Mouse (Mus musculus) A20 (cell line): ENCODE measurements at regions not wholly inside any gene's neighbourhood (a gene's known extent, or its start where the extent isn't known, plus 50 kb on each side); places are given as distances from the start of the nearest gene placed in this dataset.

ENCODE experiments used
- DNase-seq: peaks from one replicate; pipeline ENCODE4 v3.0.0-alpha.2; 2011; ENCODE audit warnings: low read depth, low spot score

DNA sequence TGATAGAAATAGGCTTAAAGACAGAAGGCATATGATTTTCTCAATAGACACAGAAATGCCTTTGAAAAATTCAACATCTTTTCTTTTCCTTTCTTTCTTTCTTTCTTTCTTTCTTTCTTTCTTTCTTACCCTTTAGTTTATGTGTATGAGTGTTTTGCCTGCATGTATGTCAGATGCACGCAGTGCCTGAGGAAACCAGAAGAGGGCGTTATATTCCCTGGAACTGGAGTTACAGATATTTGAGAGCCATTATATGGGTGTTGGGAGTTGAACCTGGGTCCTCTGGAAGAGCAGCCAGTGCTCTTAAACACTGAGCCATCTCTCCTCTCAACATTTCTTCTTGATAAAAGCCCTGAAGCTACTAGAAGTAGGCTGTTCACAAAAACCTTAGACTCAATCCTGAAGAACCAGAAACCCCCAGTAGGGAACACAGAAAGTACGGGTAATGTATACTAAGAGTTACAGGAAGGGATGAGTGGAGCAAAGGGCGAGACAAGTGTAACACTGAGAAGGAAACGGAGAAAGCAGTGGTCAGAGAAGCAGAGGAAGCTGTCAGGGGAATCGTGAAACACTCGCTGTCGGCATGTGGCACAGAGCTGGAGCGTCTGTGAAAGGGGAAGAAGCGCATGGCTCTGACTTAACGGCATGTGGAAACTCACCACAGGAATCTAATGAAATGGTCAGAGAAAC, 2253.4 kb downstream of the 4930444P10Rik start:
- DNase-seq = no peak

DNA sequence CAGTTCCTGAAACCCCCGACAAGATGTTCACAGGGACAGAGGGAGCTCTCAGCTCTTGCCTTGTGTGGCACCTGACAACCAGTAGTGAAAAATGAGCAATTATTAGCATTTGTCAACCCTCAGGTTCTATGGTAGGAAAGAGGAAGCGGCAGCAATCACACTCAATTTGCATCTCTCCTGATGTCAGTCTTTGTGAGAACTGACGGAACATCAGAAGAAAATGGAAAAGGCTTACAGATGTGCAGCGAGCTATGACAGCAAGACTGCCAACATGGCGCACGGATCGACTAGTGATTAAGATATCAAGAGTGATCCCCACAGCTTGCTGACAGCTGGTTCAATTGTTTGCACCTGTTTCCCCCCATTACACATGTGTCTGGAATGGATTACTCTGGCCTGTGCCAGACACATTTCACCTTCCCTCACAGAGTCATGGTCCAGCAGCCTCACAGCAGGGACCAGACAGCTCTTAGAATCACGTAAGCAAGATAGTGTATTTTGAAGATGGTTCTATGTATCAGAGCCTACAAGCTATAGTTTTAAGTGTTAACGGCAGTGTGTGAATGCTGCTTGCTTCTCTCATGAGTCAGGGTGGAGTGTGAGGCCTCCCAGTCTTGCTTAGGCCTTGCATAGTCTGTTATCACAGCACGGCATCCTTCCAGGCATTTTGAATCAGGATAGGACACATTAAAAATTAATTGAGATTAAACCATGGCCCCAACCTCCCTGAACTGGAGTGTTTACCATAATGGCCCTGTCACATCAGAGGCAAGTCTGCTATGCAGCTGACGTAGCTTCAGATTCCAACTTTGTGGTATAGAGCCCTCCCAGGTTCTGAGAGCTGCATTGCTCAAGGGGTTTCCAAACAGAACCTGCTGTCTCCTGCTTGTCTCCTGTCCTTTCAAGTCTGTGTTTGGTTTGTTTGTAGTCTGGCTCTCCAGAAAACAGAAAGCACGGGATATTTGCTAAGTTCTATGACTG, 2258.0 kb downstream of the 4930444P10Rik start:
- no peak for DNase-seq

DNA sequence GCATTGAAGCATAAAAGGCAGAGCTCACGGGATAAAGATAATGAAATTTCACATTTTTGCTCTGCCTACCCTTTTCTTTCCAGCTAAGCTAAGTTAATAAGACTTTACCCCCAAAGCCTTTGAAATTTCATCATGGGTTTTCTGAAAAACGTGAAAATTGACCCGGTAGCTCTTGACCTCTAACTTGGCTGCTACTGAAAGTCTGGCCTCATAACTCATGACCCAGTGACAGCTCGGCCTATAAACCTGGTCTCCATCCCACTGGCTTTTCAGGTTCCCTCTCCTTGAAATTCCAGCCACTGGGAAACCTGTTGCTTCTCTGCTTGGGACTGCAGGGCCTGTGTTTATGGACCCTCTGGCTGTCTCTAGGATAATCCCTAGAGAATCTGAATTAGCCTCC, 2285.3 kb downstream of the 4930444P10Rik start:
- DNase-seq = no peak

DNA sequence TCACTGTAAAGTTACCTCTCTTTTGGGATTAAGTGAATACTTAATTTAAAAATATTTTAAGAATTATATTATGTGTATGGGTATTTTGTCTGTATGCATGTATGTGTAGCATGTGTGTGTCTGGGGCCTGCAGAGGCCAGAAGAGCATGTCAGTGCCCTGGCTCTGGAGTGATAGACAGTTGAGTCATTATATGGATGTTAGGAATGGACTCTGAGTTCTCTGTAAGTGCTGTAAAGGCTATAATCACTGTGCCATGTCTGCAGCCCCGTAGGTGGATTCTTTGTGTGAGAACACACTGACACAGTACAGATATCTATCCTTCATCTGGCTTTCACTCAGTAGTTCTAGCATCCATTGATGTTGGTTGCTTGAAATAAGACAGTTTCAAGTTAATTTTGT, 2292.7 kb downstream of the 4930444P10Rik start:
- no peak for DNase-seq

DNA sequence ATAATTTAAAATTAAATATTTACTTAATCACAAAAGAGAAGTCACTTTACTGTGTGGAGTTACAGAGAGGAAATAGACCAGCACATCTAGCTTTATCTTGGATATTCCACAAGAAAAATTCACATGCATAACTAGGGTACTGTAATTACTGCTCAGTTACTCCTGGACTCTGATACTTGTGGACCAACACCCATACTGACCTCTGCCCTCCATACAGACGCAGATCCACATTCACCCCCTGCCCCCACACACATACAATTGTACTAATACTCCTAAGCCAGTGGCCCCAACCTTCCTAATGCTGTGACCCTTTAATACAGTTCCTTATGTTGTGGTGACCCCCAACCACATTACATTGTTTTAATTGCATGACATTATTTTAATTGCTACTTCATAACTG, 2294.3 kb downstream of the 4930444P10Rik start:
- no peak for DNase-seq

DNA sequence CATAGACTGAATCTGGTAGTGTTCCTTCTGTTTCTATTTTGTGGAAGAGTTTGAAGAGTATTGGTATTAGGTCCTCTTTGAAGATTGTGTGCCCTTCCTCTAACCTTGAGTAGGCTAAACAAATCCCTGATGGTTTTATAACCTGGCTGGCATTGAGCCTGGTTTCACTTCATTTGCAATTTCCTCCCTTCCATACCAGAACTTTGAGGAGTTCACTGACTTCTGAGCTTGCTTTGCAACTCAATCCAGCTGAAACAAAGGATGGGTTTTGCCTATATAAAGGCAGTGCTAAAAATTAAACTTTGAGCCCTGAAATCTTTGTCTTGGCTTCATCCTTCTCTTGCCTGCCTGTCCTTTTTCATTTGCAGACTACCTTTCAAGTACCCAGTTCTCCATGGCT, 2297.9 kb downstream of the 4930444P10Rik start:
- no peak for DNase-seq

DNA sequence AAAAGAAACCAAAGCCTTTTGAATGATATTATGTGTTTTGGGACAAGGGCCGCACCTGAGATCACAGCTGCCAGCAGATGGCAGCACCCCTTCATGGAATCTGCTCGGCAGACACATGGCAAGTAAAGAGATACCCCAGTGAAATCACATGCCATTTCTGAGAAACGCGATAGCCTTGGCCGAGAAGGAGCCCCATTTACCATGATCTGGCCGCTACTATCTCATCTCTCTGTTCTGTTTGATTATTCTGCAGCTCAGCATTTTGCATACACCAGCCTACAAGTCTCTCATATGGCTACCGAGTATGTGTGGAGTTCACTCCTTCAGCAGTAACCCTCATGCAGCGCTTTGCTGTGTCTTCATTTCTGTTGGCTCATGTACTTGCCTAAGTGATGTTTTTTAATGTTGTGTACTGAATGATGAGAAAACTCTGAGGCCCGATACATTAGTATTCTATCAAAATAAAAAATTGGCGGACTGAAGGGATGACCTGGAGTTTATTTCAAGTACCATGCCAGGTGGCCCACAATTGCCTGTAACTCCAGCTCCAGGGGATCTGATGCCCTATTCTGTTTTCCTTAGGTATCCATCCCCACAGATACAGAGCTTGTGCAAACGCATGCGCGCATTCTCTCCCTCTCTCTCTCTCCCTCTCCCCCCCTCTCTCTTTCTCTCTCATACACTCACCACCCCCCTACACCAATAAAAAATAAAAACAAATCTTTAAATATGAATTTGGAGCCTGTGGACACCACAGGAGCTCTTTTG, 2303.6 kb downstream of the 4930444P10Rik start:
- DNase-seq = peak; percentile 80

DNA sequence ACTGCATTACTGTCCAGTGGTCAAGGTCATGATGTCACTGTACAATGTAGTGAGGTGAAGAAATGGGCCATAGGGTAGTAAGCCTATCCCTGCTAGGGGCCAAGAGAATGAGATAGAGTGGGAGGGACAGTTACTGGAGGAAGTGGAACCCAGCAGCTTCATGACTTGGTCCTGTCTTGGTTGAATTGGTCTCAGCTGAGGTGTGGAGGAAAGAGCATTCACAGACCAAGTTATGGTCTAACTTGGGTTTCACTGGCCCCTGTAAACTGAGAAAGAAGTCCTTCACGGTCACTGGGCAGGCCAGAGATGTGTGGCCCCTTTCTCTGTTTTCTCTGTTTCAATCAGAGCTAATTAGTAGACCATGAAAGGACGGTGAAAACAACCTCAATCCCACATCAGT, 2306.1 kb downstream of the 4930444P10Rik start:
- DNase-seq = no peak

DNA sequence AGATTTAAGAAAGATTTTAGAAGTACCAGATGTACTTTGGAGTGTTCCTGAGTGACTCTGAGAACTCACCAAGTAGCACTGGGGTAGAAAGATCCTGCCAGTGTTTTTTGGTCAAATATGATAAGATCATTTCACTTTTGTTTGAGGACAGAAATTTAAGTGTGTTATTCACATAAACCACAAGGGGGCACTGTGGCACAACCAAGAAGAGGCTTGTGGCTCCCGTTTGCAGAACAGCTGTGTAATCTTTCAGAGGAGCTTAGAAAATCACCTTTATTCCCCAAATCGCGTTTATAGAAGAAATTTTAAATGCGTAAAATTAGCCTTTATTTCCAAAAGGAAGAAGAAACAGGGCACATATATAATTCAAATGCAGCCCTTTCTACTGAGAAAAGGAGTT, 2308.7 kb downstream of the 4930444P10Rik start:
- peak; percentile 68 for DNase-seq

DNA sequence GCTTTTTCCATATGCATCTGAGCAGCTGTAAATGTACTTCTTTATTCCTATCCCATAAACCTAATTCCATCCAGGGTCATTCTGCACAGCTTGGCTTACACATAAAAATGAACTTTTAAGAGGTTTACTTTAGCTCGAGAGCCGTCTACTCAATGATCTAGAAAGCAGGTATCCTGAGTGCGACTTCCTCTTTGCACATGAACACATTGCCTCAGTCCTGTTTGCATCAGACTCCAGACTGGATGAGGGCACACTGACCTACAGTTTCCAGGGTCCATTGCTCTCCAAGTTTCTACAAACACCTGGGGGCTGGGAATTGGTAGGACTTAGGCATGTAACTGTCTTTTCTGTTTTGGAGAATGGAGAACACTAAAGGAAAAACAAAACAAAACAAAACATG, 2310.5 kb downstream of the 4930444P10Rik start:
- no peak for DNase-seq

DNA sequence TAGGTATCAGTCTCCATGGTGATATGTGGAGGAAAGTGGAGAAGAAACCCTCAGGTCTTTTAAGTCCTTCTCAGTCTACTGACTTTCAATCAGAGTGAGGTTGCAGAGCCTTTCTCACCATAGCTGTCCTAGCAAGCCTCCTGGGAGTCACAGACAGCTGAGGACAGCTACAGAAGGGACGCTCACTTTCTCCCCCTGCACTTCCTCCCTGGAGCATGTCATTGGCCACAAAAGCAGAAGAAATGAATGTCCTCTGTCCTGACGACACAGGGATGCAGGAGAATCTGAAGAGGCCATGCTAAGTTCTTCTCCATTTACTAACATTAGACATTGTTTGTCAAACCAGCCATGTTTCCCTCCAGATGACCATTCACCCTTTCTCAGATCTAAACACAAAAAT, 2321.0 kb downstream of the 4930444P10Rik start:
- no peak for DNase-seq

DNA sequence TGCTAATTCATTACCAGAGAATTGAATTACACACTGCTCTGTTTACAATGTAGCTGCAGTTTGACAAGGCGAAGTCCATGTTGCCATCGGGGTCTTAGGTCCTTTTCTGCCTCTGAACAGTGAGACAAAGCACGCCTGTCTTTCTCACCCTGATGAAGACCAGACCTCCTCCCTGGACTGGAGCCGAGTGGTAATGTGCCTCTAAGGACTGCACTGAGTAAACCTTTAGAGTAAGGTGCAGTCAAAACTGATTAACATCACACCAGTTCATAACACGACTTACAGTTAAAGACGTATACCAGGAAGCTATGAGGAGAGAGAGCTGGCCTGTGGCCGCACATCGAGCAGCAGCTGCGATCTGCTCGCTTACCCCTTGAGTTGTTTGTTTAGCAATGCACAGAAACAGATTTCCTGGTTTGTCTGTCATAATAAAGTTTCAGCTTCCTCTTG, 2322.1 kb downstream of the 4930444P10Rik start:
- DNase-seq = peak; percentile 12

DNA sequence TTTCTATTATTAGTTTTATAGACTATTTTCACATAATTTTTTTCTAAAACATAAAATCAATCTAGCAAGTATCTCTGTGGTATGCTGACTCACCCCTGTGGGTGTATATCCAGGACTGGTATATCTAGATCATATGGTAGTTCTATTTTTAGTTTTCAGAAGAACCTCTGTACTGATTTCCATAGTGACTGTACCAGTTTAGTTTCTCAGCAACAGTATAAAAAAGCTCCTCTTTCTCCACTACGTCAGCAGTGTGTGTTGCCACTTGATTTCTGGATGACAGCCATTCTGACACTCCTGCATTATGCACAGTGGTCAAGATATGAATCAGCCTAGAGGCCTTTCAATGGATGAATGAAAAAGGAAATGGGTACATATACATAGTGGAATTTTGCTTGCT, 2338.6 kb downstream of the A830018L16Rik start:
- DNase-seq = no peak

DNA sequence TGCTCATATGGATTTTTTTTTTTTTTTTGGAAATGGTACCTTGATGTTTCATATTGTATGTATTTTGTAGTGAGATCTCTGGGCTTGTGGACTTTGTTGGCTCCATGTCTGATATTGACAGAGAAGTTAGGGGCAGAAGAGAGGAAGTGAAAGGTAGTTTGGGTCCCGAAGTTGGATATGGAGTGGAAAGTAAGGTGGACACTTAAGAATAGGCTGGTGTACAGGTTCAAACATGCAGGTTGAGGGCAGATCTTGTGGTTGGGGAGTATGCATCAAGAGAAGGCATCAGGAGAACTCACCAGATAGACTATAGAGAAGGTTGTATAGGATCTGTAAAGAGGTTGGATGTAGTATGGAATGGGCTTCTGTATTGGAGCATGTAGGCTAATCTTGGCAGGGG, 2337.5 kb downstream of the A830018L16Rik start:
- no peak for DNase-seq
